Mouse (Mus musculus) embryonic facial prominence, embryonic 12.5 days (tissue): Measurements from ENCODE around the gene Slc22a13. TPM values are rescaled to one million over a fixed set of nuclear protein-coding genes. Genes with fewer than 3 reads are reported as not detected.

Experiments used
- ATAC-seq: fragments of 200-750 bp; cut with Nextera tagmentation; 2 replicates; pipeline ENCODE4 v1.8.0; 2017; ENCODE audit not compliant: insufficient number of reproducible peaks, insufficient read depth, low FRiP score, low TSS enrichment
- H3K27ac ChIP-seq: fragments of 300-500 bp; sonication (generic); 2 replicates; pipeline ENCODE4 v1.5.1; 2016; ENCODE audit warnings: mild to moderate bottlenecking
- H3K27me3 ChIP-seq: fragments of 300-500 bp; sonication (generic); 2 replicates; pipeline ENCODE4 v1.6.1; 2016; ENCODE audit warnings: mild to moderate bottlenecking, moderate library complexity
- H3K36me3 ChIP-seq: fragments of 300-500 bp; sonication (generic); 2 replicates; pipeline ENCODE4 v1.6.1; 2016; ENCODE audit warnings: mild to moderate bottlenecking
- H3K4me1 ChIP-seq: fragments of 300-500 bp; sonication (generic); 2 replicates; pipeline ENCODE4 v1.6.1; 2016
- H3K4me2 ChIP-seq: fragments of 300-500 bp; sonication (generic); replicated peaks from 2 replicates; pipeline ENCODE4 v1.6.1; 2016; ENCODE audit warnings: mild to moderate bottlenecking, moderate library complexity
- H3K4me3 ChIP-seq: fragments of 300-500 bp; sonication (generic); 2 replicates; pipeline ENCODE4 v1.5.1; 2016; ENCODE audit warnings: mild to moderate bottlenecking
- H3K9ac ChIP-seq: fragments of 300-500 bp; sonication (generic); 2 replicates; pipeline ENCODE4 v1.6.1; 2016; ENCODE audit warnings: mild to moderate bottlenecking, moderate library complexity
- H3K9me3 ChIP-seq: fragments of 300-500 bp; sonication (generic); 2 replicates; pipeline ENCODE4 v1.6.1; 2016; ENCODE audit warnings: mild to moderate bottlenecking, moderate library complexity
- WGBS: fragments of 180-500 bp; shearing (Covaris S2); methylation state at CpG from one replicate; pipeline ENCODE4 v1.1.7; 2016; 5-methylcytosine and 5-hydroxymethylcytosine counted together
- polyA plus RNA-seq: library from polyadenylated mRNA; unstranded; fragments of >200 nt; fragmentation: Nextera tagmentation; extraction: Ambion mirVana; gene quantifications from 2 replicates; pipeline ENCODE4 v1.2.1, GENCODE M21; 2016

Slc22a13 gene
- polyA plus RNA-seq, 1 experiment from 2014 or later: not detected

GRCm38 (mm10) chr9:119199151-119199861, 9.6 kb downstream of the Slc22a13 start:
- Histone ChIP-seq H3K36me3 (no peaks in the 10 kb centered on the region), H3K27ac (no peak overlapping the region), H3K4me1 (no peaks in the 10 kb centered on the region), H3K4me2 (no peak overlapping the region), H3K4me3 (no peak overlapping the region), H3K9ac (no peak overlapping the region), H3K27me3 (no peaks in the 10 kb centered on the region), H3K9me3 (peaks cover 12% of the 10 kb centered on the region; the same call in 1 of the 2 replicates)
- WGBS: 63% methylated on average over 10 of the region's 10 CpGs
- no peak for ATAC-seq

- no peak overlapping the region for H3K9ac ChIP-seq
Observed at GRCm38 (mm10) chr9:119192202-119192990, 16.5 kb downstream of the Slc22a13 start.

GRCm38 (mm10) chr9:119181241-119181728, 27.6 kb downstream of the Slc22a13 start:
- ATAC-seq: no peak
- no peak overlapping the region for H3K4me3 ChIP-seq
- no peaks in the 10 kb centered on the region for H3K36me3 ChIP-seq
- 47% methylated on average over 3 of the region's 3 CpGs for WGBS
- H3K9me3 ChIP-seq: no peaks in the 10 kb centered on the region
- H3K27me3 ChIP-seq: no peaks in the 10 kb centered on the region; the same call in 1 of the 2 replicates
- no peak overlapping the region for H3K9ac ChIP-seq
- no peak overlapping the region for H3K4me2 ChIP-seq
- H3K4me1 ChIP-seq: no peaks in the 10 kb centered on the region
- no peak overlapping the region for H3K27ac ChIP-seq

More at GRCm38 (mm10) chr9:119192202-119192990, 16.5 kb downstream of the Slc22a13 start:
- no peak for ATAC-seq
- H3K27ac ChIP-seq: no peak overlapping the region
- H3K36me3 ChIP-seq: no peaks in the 10 kb centered on the region
- 34% methylated on average over 11 of the region's 11 CpGs for WGBS
- no peak overlapping the region for H3K4me3 ChIP-seq
- H3K27me3 ChIP-seq: no peaks in the 10 kb centered on the region
- H3K9me3 ChIP-seq: no peaks in the 10 kb centered on the region
- no peak overlapping the region for H3K4me2 ChIP-seq
- H3K4me1 ChIP-seq: no peaks in the 10 kb centered on the region

GRCm38 (mm10) chr9:119179292-119179691, 29.6 kb downstream of the Slc22a13 start:
- Histone ChIP-seq H3K4me2 (no peak overlapping the region), H3K4me3 (no peak overlapping the region), H3K9ac (no peak overlapping the region), H3K9me3 (no peaks in the 10 kb centered on the region), H3K27me3 (no peaks in the 10 kb centered on the region), H3K27ac (no peak overlapping the region), H3K4me1 (no peaks in the 10 kb centered on the region), H3K36me3 (no peaks in the 10 kb centered on the region)
- no peak for ATAC-seq
- WGBS: 82% methylated on average over 11 of the region's 11 CpGs

- H3K27me3 ChIP-seq: no peaks in the 10 kb centered on the region
- H3K4me3 ChIP-seq: no peak overlapping the region
- WGBS: 94% methylated on average over 2 of the region's 2 CpGs
- no peaks in the 10 kb centered on the region for H3K36me3 ChIP-seq
- H3K4me2 ChIP-seq: no peak overlapping the region
- no peaks in the 10 kb centered on the region for H3K9me3 ChIP-seq
- no peak overlapping the region for H3K27ac ChIP-seq
- no peak overlapping the region for H3K9ac ChIP-seq
- no peak for ATAC-seq
- H3K4me1 ChIP-seq: no peaks in the 10 kb centered on the region
Observed at GRCm38 (mm10) chr9:119167608-119168007, 41.3 kb downstream of the Slc22a13 start.

GRCm38 (mm10) chr9:119165548-119165947, 43.4 kb downstream of the Slc22a13 start:
- no peaks in the 10 kb centered on the region for H3K9me3 ChIP-seq
- no peak for ATAC-seq
- 92% methylated on average over 6 of the region's 6 CpGs for WGBS
- no peaks in the 10 kb centered on the region for H3K36me3 ChIP-seq
- no peaks in the 10 kb centered on the region for H3K27me3 ChIP-seq
- no peak overlapping the region for H3K4me3 ChIP-seq
- no peaks in the 10 kb centered on the region for H3K4me1 ChIP-seq
- H3K9ac ChIP-seq: no peak overlapping the region
- no peak overlapping the region for H3K4me2 ChIP-seq
- H3K27ac ChIP-seq: no peak overlapping the region

GRCm38 (mm10) chr9:119164743-119165142, 44.2 kb downstream of the Slc22a13 start:
- no peak overlapping the region for H3K4me3 ChIP-seq
- no peak overlapping the region for H3K27ac ChIP-seq
- no peaks in the 10 kb centered on the region for H3K27me3 ChIP-seq
- no peaks in the 10 kb centered on the region for H3K9me3 ChIP-seq
- H3K4me2 ChIP-seq: no peak overlapping the region
- no peaks in the 10 kb centered on the region for H3K36me3 ChIP-seq
- ATAC-seq: no peak
- no peak overlapping the region for H3K9ac ChIP-seq
- no peaks in the 10 kb centered on the region for H3K4me1 ChIP-seq
- whole genome bisulfite sequencing: 77% methylated on average over 7 of the region's 7 CpGs

- Histone ChIP-seq H3K4me1 (no peaks in the 10 kb centered on the region), H3K9ac (no peak overlapping the region), H3K4me2 (no peak overlapping the region), H3K27ac (no peak overlapping the region), H3K36me3 (no peaks in the 10 kb centered on the region), H3K9me3 (no peaks in the 10 kb centered on the region), H3K4me3 (no peak overlapping the region), H3K27me3 (peaks cover 14% of the 10 kb centered on the region)
- WGBS: 86% methylated on average over 3 of the region's 3 CpGs
- no peak for ATAC-seq
Observed at GRCm38 (mm10) chr9:119160689-119161088, 48.2 kb downstream of the Slc22a13 start.

GRCm38 (mm10) chr9:119158861-119159260, 50.0 kb downstream of the Slc22a13 start, which contains the start of gene Gm47289:
Gm47289 (plus strand) TSS chr9:119159161.
- Histone ChIP-seq H3K9ac (no peak within 1 kb of the TSS), H3K4me3 (no peak within 1 kb of the TSS), H3K4me2 (no peak within 1 kb of the TSS), H3K9me3 (no peaks in the 10 kb centered on the region), H3K36me3 (no peaks in the 10 kb centered on the region), H3K27ac (no peak within 1 kb of the TSS), H3K4me1 (no peaks in the 10 kb centered on the region), H3K27me3 (peaks cover 22% of the 10 kb centered on the region)
- no peak for ATAC-seq
- 54% methylated on average over 4 of the region's 4 CpGs for WGBS

- Histone ChIP-seq H3K9me3 (no peaks in the 10 kb centered on the region), H3K4me3 (peak within 1 kb of the TSS; percentile 53), H3K27ac (no peak within 1 kb of the TSS), H3K36me3 (no peaks in the 10 kb centered on the region), H3K4me1 (no peaks in the 10 kb centered on the region), H3K9ac (0 out of 2 replicates have a peak within 1 kb of the TSS, but pooled peaks have one; percentile 33), H3K4me2 (peak within 1 kb of the TSS; percentile 65), H3K27me3 (peaks cover 23% of the 10 kb centered on the region)
- ATAC-seq: peak; percentile 79
- WGBS: 1% methylated on average over 64 of the region's 65 CpGs
Observed at GRCm38 (mm10) chr9:119156278-119157201, 52.4 kb downstream of the Slc22a13 start, which contains the start of gene Acaa1b. Acaa1b (minus strand) TSS chr9:119157093.

- Histone ChIP-seq H3K4me3 (no peak overlapping the region), H3K27ac (no peak overlapping the region), H3K4me2 (no peak overlapping the region), H3K36me3 (no peaks in the 10 kb centered on the region), H3K9me3 (no peaks in the 10 kb centered on the region), H3K4me1 (no peaks in the 10 kb centered on the region), H3K9ac (no peak overlapping the region), H3K27me3 (peaks cover 23% of the 10 kb centered on the region)
- ATAC-seq: no peak
- WGBS: 53% methylated on average over 7 of the region's 7 CpGs
Observed at GRCm38 (mm10) chr9:119155826-119156225, 53.1 kb downstream of the Slc22a13 start.
